Mouse (Mus musculus) cerebellum, adult 9-11 months (tissue): ENCODE results near the gene Klk1b26.
"Not testable (repeated sequence)": the region's sequence is repeated elsewhere in the genome, so short reads cannot be mapped to it uniquely, and the experiment has no call there.

Experiments
- DNase-seq: peaks from one replicate; pipeline ENCODE4 v3.0.0; 2022

The Klk1b26 gene

DNA sequence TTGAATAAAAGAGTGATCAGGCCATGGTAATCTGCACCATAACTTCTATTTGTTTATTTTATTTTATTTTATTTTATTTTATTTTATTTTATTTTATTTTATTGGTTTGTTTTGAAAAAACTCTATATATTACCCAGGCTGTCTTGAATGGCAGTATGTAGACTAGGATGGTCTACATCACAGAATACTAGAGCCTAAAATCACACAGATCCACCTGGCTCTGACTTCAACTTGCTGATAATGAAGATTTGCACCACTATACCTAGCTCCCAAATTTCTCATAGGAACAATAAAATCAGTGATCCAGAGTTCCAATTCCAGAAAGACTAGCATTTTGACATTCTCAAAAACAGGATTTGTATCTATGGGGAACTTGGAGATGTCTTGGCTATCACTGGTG, at the start of gene Klk1b26:
Gene Klk1b26, plus strand, starts transcription at position 301 of the 400 bp plus-strand sequence.
- DNase-seq, result not testable (repeated sequence)

- DNase-seq, result no peak
These were observed 45.5 kb upstream of the Klk1b26 start, which contains the start of gene Klk1b1 for GRCm38 (mm10) chr7:43966451-43966850. Gene Klk1b1 (plus strand): TSS chr7:43966751.

GRCm38 (mm10) chr7:43967058-43967457, 44.9 kb upstream of the Klk1b26 start:
- no peak for DNase-seq

DNA sequence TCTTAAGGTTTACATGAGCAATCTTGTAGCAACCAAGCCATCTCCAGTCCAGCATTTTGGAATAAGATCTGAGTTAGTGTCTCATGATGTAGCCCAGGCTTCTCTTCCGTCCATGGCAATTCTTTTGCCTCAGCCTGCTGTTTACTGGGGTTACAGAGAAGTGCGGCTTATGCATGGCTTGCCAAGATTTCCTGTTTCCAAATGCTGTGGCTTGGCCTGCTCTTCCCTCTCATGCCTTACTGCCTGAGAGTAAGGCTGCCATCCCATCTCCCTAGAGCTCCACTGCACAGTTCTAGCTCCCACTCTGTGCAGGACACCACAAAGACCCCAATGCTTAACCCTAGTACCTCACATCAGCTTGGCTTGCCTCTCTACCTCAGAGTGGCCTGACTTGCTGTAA, 44.4 kb upstream of the Klk1b26 start:
- DNase-seq, result no peak

DNA sequence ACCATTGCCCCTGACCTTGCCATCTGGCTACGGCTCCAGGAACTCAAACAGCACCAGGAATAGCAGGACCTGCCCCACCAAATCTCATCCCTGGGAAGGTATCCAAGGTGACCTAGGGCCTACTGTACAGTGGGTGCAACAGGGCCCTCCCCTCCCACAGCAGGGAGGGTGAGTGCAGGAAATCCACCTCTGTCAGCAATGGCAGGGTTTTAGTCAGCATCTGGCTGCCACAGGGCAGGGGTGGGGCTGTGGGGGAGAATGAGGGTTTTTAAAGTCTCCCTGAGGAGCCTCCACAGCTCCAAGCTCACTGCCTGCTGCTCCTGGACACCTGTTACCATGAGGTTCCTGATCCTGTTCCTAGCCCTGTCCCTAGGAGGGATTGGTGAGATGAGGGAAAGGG, 36.2 kb upstream of the Klk1b26 start, which contains the start of gene Klk1b9:
Gene Klk1b9, plus strand, starts transcription at position 301 of the 400 bp plus-strand sequence.
- not testable (repeated sequence) for DNase-seq

GRCm38 (mm10) chr7:43985657-43986056, 26.3 kb upstream of the Klk1b26 start:
- no peak for DNase-seq

DNA sequence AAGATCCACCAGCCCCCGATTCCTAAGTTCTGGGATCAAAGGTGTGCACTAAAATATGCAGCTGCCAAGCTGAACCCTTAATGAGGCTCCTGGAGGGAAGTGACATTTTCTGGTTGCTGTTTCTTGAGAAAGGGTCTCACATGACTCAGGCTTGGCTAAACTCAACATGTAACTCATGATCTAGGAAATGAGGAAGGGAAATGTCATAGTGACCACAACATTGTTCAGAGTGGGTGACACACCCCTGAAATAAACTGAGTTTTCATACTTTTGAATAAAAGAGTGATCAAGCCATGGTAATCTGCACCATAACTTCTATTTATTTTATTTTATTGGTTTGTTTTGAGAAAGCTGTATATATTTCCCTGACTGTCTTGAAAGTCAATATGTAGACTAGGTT, 17.1 kb upstream of the Klk1b26 start:
- DNase-seq, result not testable (repeated sequence)

GRCm38 (mm10) chr7:43995577-43995976, 16.4 kb upstream of the Klk1b26 start, which contains the start of gene Klk1b11:
Gene Klk1b11 (plus strand): TSS chr7:43995877.
- not testable (repeated sequence) for DNase-seq

DNA sequence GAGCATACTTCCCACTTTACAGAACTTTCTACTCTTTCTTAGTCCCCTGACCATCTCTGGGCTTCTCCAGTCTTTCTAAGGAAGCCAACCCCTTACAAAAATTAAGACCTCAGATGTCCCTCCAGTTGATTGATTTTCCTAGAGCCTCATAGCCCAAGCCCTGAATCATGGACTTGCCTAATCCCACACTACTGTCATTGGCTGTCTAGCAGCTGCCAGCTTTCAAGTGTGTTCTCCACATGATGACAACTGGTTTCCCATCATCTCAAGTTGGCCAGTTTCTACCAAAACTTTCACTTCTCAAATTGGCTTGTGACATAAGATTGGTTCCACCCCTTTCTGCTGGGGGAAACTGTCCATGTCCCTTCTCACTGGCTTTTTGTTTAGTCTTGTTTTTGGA, 7.1 kb upstream of the Klk1b26 start:
- DNase-seq, result no peak

- DNase-seq, result not testable (repeated sequence)
These were observed 2.7 kb downstream of the Klk1b26 start for GRCm38 (mm10) chr7:44014666-44015065.

DNA sequence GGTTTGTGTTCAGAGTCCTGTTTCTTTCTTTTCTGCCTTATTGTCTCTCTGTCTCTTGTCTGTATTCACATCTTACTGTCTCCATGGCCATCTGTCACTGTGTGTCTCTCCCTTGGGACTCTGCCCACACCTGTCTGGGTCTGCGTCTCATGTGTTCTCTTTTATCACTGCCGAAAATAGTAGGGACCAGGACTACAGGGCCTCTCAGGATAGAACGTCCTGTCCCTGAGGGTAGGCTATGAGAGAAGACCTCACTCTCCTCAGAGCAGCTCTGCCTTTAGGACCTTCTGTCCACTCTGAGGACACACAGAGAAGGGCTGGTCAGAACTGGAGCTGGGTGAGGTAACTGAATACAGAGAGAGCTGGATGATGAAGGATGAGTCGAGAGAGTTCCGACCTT, 3.1 kb downstream of the Klk1b26 start:
- no peak for DNase-seq

DNA sequence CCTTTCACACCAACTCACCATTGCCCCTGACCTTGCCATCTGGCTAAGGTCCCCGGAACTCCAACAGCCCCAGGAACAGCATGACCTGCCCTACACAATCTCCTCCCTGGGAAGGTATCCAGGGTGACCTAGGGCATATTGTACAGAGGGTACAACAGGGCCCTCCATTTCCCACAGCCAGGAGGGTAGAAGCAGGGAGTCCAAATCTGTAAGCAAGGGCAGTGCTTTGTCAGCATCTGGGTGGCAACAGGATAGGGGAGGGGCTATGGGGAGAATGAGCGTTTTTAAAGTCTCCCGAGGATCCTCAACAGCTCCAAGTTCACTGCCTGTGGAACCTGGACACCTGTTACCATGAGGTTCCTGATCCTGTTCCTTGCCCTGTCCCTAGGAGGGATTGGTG, 40.0 kb downstream of the Klk1b26 start, which contains the start of gene Klk1b27:
Gene Klk1b27, plus strand, starts transcription at position 301 of the 400 bp plus-strand sequence.
- not testable (repeated sequence) for DNase-seq
